Mouse (Mus musculus) hindbrain, embryonic 16.5 days (tissue): ENCODE results near the gene Rab25. TPM values are rescaled to one million over a fixed set of nuclear protein-coding genes. Genes with fewer than 3 reads are reported as not detected.

Experiments used
- ATAC-seq: fragments of 200-750 bp; cut with Nextera tagmentation; 2 replicates; pipeline ENCODE4 v1.8.0; 2017; ENCODE audit warnings: moderate TSS enrichment, moderate library complexity
- H3K27ac ChIP-seq: fragments of 300-500 bp; sonication (generic); 2 replicates; pipeline ENCODE4 v1.5.1; 2014; ENCODE audit warnings: low read depth, mild to moderate bottlenecking, control low read depth, low read length, moderate library complexity
- H3K27me3 ChIP-seq: fragments of 300-500 bp; sonication (generic); replicated peaks from 2 replicates; pipeline ENCODE4 v1.6.1; 2014; ENCODE audit warnings: low read length; ENCODE audit not compliant: control insufficient read depth, insufficient read depth
- H3K36me3 ChIP-seq: fragments of 300-500 bp; sonication (generic); 2 replicates; pipeline ENCODE4 v1.6.1; 2014; ENCODE audit warnings: mild to moderate bottlenecking, low read length, moderate library complexity, mixed read lengths; ENCODE audit not compliant: control insufficient read depth, insufficient read depth
- H3K4me1 ChIP-seq: fragments of 300-500 bp; sonication (generic); 2 replicates; pipeline ENCODE4 v1.6.1; 2014; ENCODE audit warnings: low read depth, low read length; ENCODE audit not compliant: control insufficient read depth, insufficient read depth
- H3K4me2 ChIP-seq: fragments of 300-500 bp; sonication (generic); 2 replicates; pipeline ENCODE4 v1.6.1; 2014; ENCODE audit warnings: mild to moderate bottlenecking, low read length, control low read depth, moderate library complexity
- H3K4me3 ChIP-seq: fragments of 300-500 bp; sonication (generic); 2 replicates; pipeline ENCODE4 v1.5.1; 2014; ENCODE audit warnings: mild to moderate bottlenecking, low read length, control low read depth, moderate library complexity
- H3K9ac ChIP-seq: fragments of 300-500 bp; sonication (generic); 2 replicates; pipeline ENCODE4 v1.6.1; 2014; ENCODE audit warnings: low read depth, mild to moderate bottlenecking, control low read depth, low read length, moderate library complexity
- H3K9me3 ChIP-seq: fragments of 300-500 bp; sonication (generic); 2 replicates; pipeline ENCODE4 v1.6.1; 2014; ENCODE audit warnings: mild to moderate bottlenecking, low read length, moderate library complexity; ENCODE audit not compliant: control insufficient read depth
- WGBS: fragments of 180-500 bp; shearing (Covaris S2); extraction: QIAGEN DNeasy Blood & Tissue Kit; methylation state at CpG from one replicate; pipeline ENCODE4 v1.1.7; 2014; 5-methylcytosine and 5-hydroxymethylcytosine counted together
- polyA plus RNA-seq: library from polyadenylated mRNA; unstranded; fragments of >200 nt; fragmentation: Nextera tagmentation; extraction: Ambion mirVana; gene quantifications from 2 replicates; pipeline ENCODE4 v1.2.1, GENCODE M21; 2015

Rab25 gene
- polyA plus RNA-seq, 1 experiment from 2014 or later: not detected

DNA sequence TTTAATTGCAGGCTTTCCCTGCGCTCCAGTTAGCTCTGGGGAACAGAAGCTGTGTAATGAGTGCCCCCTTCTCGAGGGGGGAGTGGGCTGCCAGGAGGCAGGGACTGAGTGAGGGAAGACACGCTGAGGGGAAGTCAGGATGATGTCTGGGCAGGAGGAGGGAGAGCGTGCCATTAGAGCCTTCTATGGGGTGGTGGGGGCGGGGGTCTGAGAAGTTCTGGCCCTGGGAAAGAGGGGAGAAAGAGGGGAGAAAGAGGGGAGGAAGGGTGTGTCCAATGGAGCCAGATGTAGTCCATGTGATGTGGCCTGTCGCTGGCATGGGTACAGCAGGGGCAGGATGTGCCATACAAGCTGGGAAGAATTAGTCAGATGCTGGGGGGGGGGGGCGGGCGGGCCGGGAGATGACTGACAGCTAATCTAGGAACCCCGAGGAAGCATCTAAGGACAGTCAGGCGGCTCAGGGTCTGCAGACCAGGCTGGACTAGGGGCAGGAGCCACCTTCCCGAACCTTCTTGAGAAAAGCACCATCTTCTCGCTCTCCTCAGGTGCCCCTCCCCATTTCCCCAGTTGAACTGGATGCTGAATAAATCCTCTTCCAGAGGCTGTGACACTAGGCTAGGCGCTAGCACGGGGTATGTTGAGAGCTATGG, 35.1 kb downstream of the Rab25 start:
- Histone ChIP-seq H3K27ac (no peak overlapping the region), H3K9ac (no peak overlapping the region)

GRCm38 (mm10) chr3:88512141-88512895, 35.8 kb downstream of the Rab25 start:
- H3K36me3 ChIP-seq: no peaks in the 10 kb centered on the region
- H3K4me3 ChIP-seq: no peak overlapping the region
- H3K27ac ChIP-seq: no peak overlapping the region
- 34% methylated on average over 6 of the region's 6 CpGs for WGBS
- H3K27me3 ChIP-seq: no peaks in the 10 kb centered on the region
- H3K9ac ChIP-seq: no peak overlapping the region
- H3K4me1 ChIP-seq: peaks cover 21% of the 10 kb centered on the region
- H3K4me2 ChIP-seq: no peak overlapping the region
- H3K9me3 ChIP-seq: no peaks in the 10 kb centered on the region
- no peak for ATAC-seq

More for the DNA sequence above, 35.1 kb downstream of the Rab25 start:
- no peak overlapping the region for H3K4me2 ChIP-seq
- peaks cover 21% of the 10 kb centered on the region for H3K4me1 ChIP-seq
- no peaks in the 10 kb centered on the region for H3K36me3 ChIP-seq
- no peaks in the 10 kb centered on the region for H3K27me3 ChIP-seq
- ATAC-seq: no peak
- 41% methylated on average over 15 of the region's 15 CpGs for WGBS
- no peaks in the 10 kb centered on the region for H3K9me3 ChIP-seq
- no peak overlapping the region for H3K4me3 ChIP-seq

- no peak overlapping the region for H3K9ac ChIP-seq
- no peaks in the 10 kb centered on the region for H3K36me3 ChIP-seq
- H3K4me2 ChIP-seq: no peak overlapping the region
- H3K4me3 ChIP-seq: no peak overlapping the region
- no peak overlapping the region for H3K27ac ChIP-seq
- ATAC-seq: no peak
- peaks cover 21% of the 10 kb centered on the region for H3K4me1 ChIP-seq
- H3K9me3 ChIP-seq: no peaks in the 10 kb centered on the region
- no peaks in the 10 kb centered on the region for H3K27me3 ChIP-seq
- WGBS: 61% methylated on average over 4 of the region's 4 CpGs
These were observed 36.5 kb downstream of the Rab25 start for GRCm38 (mm10) chr3:88511559-88511958.

DNA sequence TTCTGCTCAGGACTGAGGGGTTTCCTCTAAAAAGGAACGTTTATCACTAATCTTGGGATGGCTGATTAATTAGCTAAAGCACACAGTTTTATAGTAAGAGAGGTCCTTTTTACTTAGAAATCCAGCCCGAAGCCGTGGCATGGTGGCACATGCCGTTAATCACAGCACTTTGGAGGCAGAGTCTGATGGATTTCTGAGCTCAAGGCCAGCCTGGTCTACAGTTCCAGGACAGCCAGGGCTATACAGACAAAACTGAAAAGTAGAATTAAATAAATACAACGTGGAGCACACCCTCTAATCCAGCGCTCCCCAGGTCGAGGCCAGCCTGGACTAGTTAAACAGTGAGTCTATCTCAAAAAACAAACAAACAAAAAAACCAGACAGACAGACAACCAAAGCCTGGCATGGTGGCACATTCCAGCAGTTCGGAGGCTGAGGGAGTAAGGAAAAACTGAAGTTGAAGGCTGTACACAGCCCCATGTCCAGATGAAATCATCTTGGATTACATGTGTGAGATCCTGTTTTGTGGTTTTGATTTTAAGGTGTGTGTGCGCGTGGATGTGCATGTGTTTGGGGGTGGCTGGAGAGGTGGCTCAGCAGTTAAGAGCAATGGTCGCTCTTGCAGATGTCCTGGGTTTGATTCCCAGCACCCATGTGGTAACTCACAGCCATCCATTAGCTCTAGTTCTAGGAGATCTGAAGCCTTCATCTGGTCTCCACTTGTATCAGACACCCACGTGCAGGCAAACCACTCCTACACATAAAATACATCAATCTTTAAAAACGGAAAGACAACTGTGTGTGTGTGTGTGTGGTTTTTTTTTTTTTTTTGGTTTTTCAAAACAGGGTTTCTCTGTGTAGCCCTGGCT, 37.4 kb downstream of the Rab25 start:
- Histone ChIP-seq H3K4me1 (peaks cover 21% of the 10 kb centered on the region), H3K4me2 (peak overlapping the region; percentile 72), H3K9ac (peak overlapping the region; percentile 68), H3K9me3 (no peaks in the 10 kb centered on the region), H3K36me3 (no peaks in the 10 kb centered on the region), H3K27ac (peak overlapping the region; percentile 84), H3K27me3 (no peaks in the 10 kb centered on the region), H3K4me3 (peak overlapping the region; percentile 42)
- 50% methylated on average over 13 of the region's 13 CpGs for WGBS
- ATAC-seq: no peak

DNA sequence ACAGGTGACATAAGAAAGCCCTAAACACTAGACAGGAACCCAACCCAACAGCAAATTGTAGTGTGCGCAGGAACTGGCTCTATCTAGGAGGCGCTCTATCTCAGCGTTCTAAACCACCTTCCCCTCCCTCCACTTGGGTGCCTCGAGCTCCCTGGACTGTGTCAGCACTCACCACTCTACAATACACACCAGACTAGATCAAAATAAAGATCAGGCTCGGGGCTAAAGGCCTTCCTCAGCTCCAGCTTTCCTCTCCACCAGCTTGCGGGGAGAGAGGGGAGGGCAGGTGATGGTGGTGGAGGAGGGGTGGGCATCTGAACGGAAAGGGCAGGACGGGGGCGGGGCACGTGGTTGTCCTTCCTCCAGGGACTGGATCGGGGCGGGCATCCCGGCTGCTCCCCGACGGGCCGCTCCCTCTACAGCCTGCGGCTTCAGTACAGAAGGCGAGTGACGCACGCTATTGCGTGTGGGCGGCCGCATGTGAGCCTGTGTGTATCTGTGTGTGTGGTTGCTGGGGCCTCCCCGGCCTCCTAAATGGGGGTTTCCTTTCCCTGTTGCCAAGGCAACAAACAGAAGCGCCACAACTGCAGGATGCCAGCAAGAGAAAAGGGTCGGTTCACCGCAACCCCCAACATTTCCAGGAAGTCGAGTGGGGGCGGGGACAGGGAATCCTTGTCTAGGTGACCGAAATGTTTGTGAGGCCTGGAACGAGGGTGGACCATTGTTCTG, 38.2 kb downstream of the Rab25 start, which contains the start of gene Lmna:
Lmna (minus strand) TSS at position 265 of the 729 bp plus-strand sequence.
- H3K27ac ChIP-seq: peak within 1 kb of the TSS; percentile 84
- peak within 1 kb of the TSS; percentile 42 for H3K4me3 ChIP-seq
- WGBS: under 1% methylated on average over 31 of the region's 31 CpGs
- H3K9ac ChIP-seq: peak within 1 kb of the TSS; percentile 68
- H3K4me1 ChIP-seq: peaks cover 21% of the 10 kb centered on the region
- peak; percentile 96 for ATAC-seq
- H3K36me3 ChIP-seq: no peaks in the 10 kb centered on the region
- peak within 1 kb of the TSS; percentile 72 for H3K4me2 ChIP-seq
- H3K9me3 ChIP-seq: no peaks in the 10 kb centered on the region
- H3K27me3 ChIP-seq: no peaks in the 10 kb centered on the region

DNA sequence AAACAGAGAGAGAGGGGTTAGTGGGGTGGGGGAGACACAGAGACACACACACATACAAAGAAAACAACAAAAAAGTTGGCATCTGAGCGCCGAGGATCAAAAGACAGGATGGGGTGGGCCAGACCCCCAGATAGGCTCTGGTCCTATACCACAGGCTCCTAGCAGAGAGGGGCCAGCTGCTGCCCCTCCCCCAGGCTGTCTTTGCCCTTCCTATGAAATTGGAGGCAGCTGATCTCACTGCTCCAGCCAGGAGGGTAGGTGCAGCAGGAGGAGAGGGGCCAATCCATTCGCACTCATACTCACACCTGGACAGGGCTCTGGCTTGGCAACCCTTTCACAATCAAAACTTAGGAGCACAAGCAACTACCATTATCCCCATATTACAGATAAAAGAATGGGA, 38.9 kb downstream of the Rab25 start:
- H3K36me3 ChIP-seq: no peaks in the 10 kb centered on the region
- peak overlapping the region; percentile 84 for H3K27ac ChIP-seq
- H3K9me3 ChIP-seq: no peaks in the 10 kb centered on the region
- peak overlapping the region; percentile 42 for H3K4me3 ChIP-seq
- no peak for ATAC-seq
- 73% methylated on average over 3 of the region's 3 CpGs for WGBS
- peaks cover 21% of the 10 kb centered on the region for H3K4me1 ChIP-seq
- peak overlapping the region; percentile 72 for H3K4me2 ChIP-seq
- peak overlapping the region; percentile 68 for H3K9ac ChIP-seq
- H3K27me3 ChIP-seq: no peaks in the 10 kb centered on the region

DNA sequence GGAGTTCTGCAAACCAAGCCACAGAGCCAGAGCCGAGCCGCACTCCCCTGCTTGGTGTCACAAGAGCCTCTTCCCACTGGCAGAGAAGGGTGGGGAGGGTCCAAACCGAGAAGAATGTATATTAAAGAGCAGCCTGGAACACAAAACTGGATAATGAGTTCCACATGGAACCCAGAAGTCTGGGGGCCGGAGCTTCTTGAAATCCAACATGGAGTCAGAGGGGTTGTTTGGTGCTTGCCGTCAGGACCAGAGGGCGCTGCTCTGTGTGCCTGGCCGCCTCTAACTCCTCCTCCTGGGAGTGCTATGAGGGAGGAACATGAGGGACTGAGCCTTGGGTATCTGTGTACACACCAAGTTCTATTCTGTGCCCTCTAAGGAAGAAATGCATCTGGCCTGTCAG, 42.3 kb downstream of the Rab25 start:
- Histone ChIP-seq H3K9ac (no peak overlapping the region), H3K4me1 (peaks cover 32% of the 10 kb centered on the region), H3K9me3 (no peaks in the 10 kb centered on the region), H3K4me3 (no peak overlapping the region), H3K4me2 (no peak overlapping the region), H3K27ac (no peak overlapping the region), H3K27me3 (no peaks in the 10 kb centered on the region), H3K36me3 (no peaks in the 10 kb centered on the region)
- 57% methylated on average over 7 of the region's 7 CpGs for WGBS
- no peak for ATAC-seq

DNA sequence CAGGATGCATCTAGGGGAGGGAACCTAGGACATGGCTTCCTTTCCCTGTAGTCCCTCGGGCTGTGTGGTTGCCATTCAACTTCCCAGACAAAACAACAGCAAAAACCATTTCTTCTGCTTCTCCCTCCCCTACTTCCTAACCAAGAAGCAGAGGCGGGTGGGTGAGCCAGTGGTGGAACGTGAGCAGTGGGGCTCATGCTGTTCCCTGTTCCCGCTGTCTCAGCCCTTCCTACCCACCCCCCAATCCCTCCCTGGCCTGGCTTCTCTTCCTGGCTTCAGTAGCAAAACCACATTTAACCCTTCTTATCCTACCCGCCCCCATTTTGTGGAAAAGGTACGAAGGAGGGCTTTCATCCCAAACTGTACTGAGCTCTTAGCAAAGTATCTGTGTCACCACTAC, 43.0 kb downstream of the Rab25 start:
- Histone ChIP-seq H3K4me3 (no peak overlapping the region), H3K9ac (no peak overlapping the region), H3K36me3 (no peaks in the 10 kb centered on the region), H3K27me3 (no peaks in the 10 kb centered on the region), H3K27ac (no peak overlapping the region), H3K4me1 (peaks cover 29% of the 10 kb centered on the region), H3K9me3 (no peaks in the 10 kb centered on the region), H3K4me2 (no peak overlapping the region)
- no peak for ATAC-seq
- WGBS: 62% methylated on average over 6 of the region's 6 CpGs
